Mouse (Mus musculus) CH12.LX (cell line): ENCODE results near the gene Ell.

Source experiments
- CHD2 ChIP-seq: IDR thresholded peaks from 2 replicates; pipeline ENCODE4 v1.6.1; 2011; ENCODE audit warnings: low read length, improper control_type of control experiment
- CTCF ChIP-seq, 2 experiments: IDR thresholded peaks in 1 of 2; conservative IDR thresholded peaks in 1 of 2; 2 replicates each; pipeline ENCODE4 v1.5.1; 2011 to 2012; ENCODE audit warnings: low read depth in 2 of 2, low read length in 2 of 2, improper control_type of control experiment in 1 of 2, inconsistent platforms in 1 of 2, mild to moderate bottlenecking in 1 of 2, moderate library complexity in 1 of 2
- EP300 ChIP-seq: IDR thresholded peaks from 2 replicates; pipeline ENCODE4 v1.6.1; 2011; ENCODE audit warnings: low read length, improper control_type of control experiment
- HCFC1 ChIP-seq: IDR thresholded peaks from 2 replicates; pipeline ENCODE4 v1.6.1; 2012; ENCODE audit warnings: low read depth, mild to moderate bottlenecking, inconsistent platforms, low read length, improper control_type of control experiment
- NELFE ChIP-seq: IDR thresholded peaks from 2 replicates; pipeline ENCODE4 v1.6.1; 2011; ENCODE audit warnings: low read depth, low read length, improper control_type of control experiment
- POLR2A ChIP-seq: IDR thresholded peaks from 2 replicates; pipeline ENCODE4 v1.6.1; 2011; ENCODE audit warnings: low read depth, mild to moderate bottlenecking, improper control_type of control experiment, low read length

DNA sequence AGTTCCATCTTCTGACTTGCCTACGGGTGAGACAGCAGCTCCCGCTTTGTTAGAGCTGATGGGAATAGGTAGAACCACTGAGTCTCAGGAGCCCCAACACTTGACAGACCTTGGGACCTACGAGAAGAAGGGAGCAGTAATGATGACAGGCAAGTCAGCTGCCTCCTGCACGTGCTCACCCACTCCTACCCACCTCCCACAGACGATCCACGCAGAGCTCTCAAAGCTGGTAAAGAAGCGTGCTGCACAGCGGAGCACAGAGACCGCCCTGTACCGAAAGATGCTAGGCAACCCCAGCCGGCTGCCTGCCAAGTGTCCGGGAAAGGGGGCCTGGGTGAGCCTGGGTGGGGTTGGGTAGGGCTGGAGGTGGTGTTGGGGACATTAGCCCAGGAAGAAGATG lies 5.0 kb upstream of the Ell start:
- TF ChIP-seq HCFC1 (no peak), CHD2 (no peak), CTCF (conservative IDR thresholded peaks at IDR 0.05 in 1 of 2, IDR thresholded peaks at IDR 0.05 in 1 of 2; ENCODE audit: low read depth in 2 of 2, low read length in 2 of 2) (no peak), NELFE (no peak), POLR2A (no peak), EP300 (no peak)
